Mouse (Mus musculus): ENCODE data around the gene Flot1.

Flot1 gene

GRCm38 (mm10) chr17:35874721-35875120, 51.7 kb downstream of the Flot1 start:
- in situ Hi-C loops (cut with MboI; ENCODE audit: low pct_unique_long_range_greater_than_20kb in 1 of 2, low sequenced_read_pairs in 2 of 2, unreplicated experiment in 1 of 2), result loop anchor here in 1 of 2 experiments (5.0 kb wide), 1 partner anchor 47 kb away; no protein-coding TSS in a partner anchor

- in situ Hi-C loops (cut with MboI; ENCODE audit: low pct_unique_long_range_greater_than_20kb in 1 of 2, low sequenced_read_pairs in 2 of 2, unreplicated experiment in 1 of 2), result no loop called here
These were observed 56.4 kb downstream of the Flot1 start, which contains the start of gene Dhx16 for GRCm38 (mm10) chr17:35879245-35880057. Gene Dhx16, plus strand, starts transcription at chr17:35879819.
